Mouse (Mus musculus): ENCODE results near the gene Sds. TPM values are rescaled to one million over a fixed set of nuclear protein-coding genes. Genes with fewer than 3 reads are reported as not detected.

Gene Sds
- polyA plus RNA-seq, 2 experiments: 0.13 to 0.22 TPM

- no peak for ATAC-seq (ENCODE audit: insufficient read depth)
- Histone ChIP-seq H3K27me3 (ENCODE audit: control insufficient read depth, insufficient read depth, low read length) (no peaks in the 10 kb centered on the region), H3K4me1 (replicated peaks; ENCODE audit: control insufficient read depth in 2 of 2, insufficient read depth in 2 of 2, low read length in 1 of 2) (no peaks in the 10 kb centered on the region), H3K27ac (no peak overlapping the region), H3K36me3 (replicated peaks; ENCODE audit: control insufficient read depth, insufficient read depth, low read depth) (peaks cover 6% of the 10 kb centered on the region; the same call in 1 of the 2 replicates), H3K4me3 (ENCODE audit: insufficient read depth in 1 of 2, low read depth in 2 of 2, low read length in 2 of 2) (no peak overlapping the region), H3K9ac (replicated peaks) (no peak overlapping the region), H3K4me2 (ENCODE audit: low read depth) (no peak overlapping the region), H3K9me3 (ENCODE audit: control insufficient read depth, low read length) (no peaks in the 10 kb centered on the region)
- 70% methylated on average over 8 of the region's 8 CpGs for WGBS (ENCODE audit: insufficient replicate concordance)
- no peak for TF ChIP-seq CTCF (IDR thresholded peaks at IDR 0.05; ENCODE audit: low read depth)
- no peak for TF ChIP-seq EP300 (IDR thresholded peaks at IDR 0.05; ENCODE audit: low read depth)
- DNase-seq (ENCODE audit: low read depth in 3 of 3, low spot score in 3 of 3): no peak
Observed at GRCm38 (mm10) chr5:120531631-120532030, 55.3 kb downstream of the Sds start.

Other genes starting within 250 kb of the Sds start
- 0.02 TPM in 1 of 2 replicates, not detected in the other for gene Lhx5, start 44.8 kb upstream of the Sds start, polyA plus RNA-seq (2012; rRNA removed)
- not detected in 2 replicates for gene Lhx5, start 44.8 kb upstream of the Sds start, polyA plus RNA-seq (2014; fragmentation: Nextera tagmentation; extraction: Ambion mirVana)
- 0.78 and 0.93 TPM in 2 replicates for gene Sdsl, start 3.7 kb upstream of the Sds start, polyA plus RNA-seq (2012; rRNA removed)
- 1.2 and 2.0 TPM in 2 replicates for gene Sdsl, start 3.7 kb upstream of the Sds start, polyA plus RNA-seq (2014; fragmentation: Nextera tagmentation; extraction: Ambion mirVana)
- 4.3 TPM in 2 replicates for gene Plbd2, start 27.1 kb downstream of the Sds start, polyA plus RNA-seq (2012; rRNA removed)
- gene Plbd2, start 27.1 kb downstream of the Sds start, polyA plus RNA-seq (2014; fragmentation: Nextera tagmentation; extraction: Ambion mirVana): 10.3 and 12.3 TPM in 2 replicates
- gene Slc8b1, start 34.6 kb downstream of the Sds start, polyA plus RNA-seq (2012; rRNA removed): 5.2 TPM in 2 replicates
- 1.4 and 2.6 TPM in 2 replicates for gene Slc8b1, start 34.6 kb downstream of the Sds start, polyA plus RNA-seq (2014; fragmentation: Nextera tagmentation; extraction: Ambion mirVana)
- gene Tpcn1, start 112.1 kb downstream of the Sds start, polyA plus RNA-seq (2012; rRNA removed): 19.3 and 19.8 TPM in 2 replicates
- gene Tpcn1, start 112.1 kb downstream of the Sds start, polyA plus RNA-seq (2014; fragmentation: Nextera tagmentation; extraction: Ambion mirVana): 17.8 and 18.2 TPM in 2 replicates
- 0.91 and 2.0 TPM in 2 replicates for gene Iqcd, start 112.5 kb downstream of the Sds start, polyA plus RNA-seq (2012; rRNA removed)
- 1.0 and 1.4 TPM in 2 replicates for gene Iqcd, start 112.5 kb downstream of the Sds start, polyA plus RNA-seq (2014; fragmentation: Nextera tagmentation; extraction: Ambion mirVana)
- gene Rita1, start 136.1 kb downstream of the Sds start, polyA plus RNA-seq (2012; rRNA removed): 5.2 and 5.9 TPM in 2 replicates
- 2.1 and 2.8 TPM in 2 replicates for gene Rita1, start 136.1 kb downstream of the Sds start, polyA plus RNA-seq (2014; fragmentation: Nextera tagmentation; extraction: Ambion mirVana)
- gene Ddx54, start 136.2 kb downstream of the Sds start, polyA plus RNA-seq (2012; rRNA removed): 9.9 and 12.4 TPM in 2 replicates
- 9.9 and 10.1 TPM in 2 replicates for gene Ddx54, start 136.2 kb downstream of the Sds start, polyA plus RNA-seq (2014; fragmentation: Nextera tagmentation; extraction: Ambion mirVana)
- gene Cfap73, start 157.7 kb downstream of the Sds start, polyA plus RNA-seq (2012; rRNA removed): not detected in 2 replicates
- gene Cfap73, start 157.7 kb downstream of the Sds start, polyA plus RNA-seq (2014; fragmentation: Nextera tagmentation; extraction: Ambion mirVana): not detected in 2 replicates
- gene Rasal1, start 172.3 kb downstream of the Sds start, polyA plus RNA-seq (2012; rRNA removed): 0.10 and 0.18 TPM in 2 replicates
- 0.17 TPM in 1 of 2 replicates, not detected in the other for gene Rasal1, start 172.3 kb downstream of the Sds start, polyA plus RNA-seq (2014; fragmentation: Nextera tagmentation; extraction: Ambion mirVana)
- gene Dtx1, start 235.4 kb downstream of the Sds start, polyA plus RNA-seq (2012; rRNA removed): 0.03 and 0.41 TPM in 2 replicates
- gene Dtx1, start 235.4 kb downstream of the Sds start, polyA plus RNA-seq (2014; fragmentation: Nextera tagmentation; extraction: Ambion mirVana): 0.05 TPM in 1 of 2 replicates, not detected in the other